ENCODE assay signal across 8 mouse cellular contexts in the genomic region with DNA sequence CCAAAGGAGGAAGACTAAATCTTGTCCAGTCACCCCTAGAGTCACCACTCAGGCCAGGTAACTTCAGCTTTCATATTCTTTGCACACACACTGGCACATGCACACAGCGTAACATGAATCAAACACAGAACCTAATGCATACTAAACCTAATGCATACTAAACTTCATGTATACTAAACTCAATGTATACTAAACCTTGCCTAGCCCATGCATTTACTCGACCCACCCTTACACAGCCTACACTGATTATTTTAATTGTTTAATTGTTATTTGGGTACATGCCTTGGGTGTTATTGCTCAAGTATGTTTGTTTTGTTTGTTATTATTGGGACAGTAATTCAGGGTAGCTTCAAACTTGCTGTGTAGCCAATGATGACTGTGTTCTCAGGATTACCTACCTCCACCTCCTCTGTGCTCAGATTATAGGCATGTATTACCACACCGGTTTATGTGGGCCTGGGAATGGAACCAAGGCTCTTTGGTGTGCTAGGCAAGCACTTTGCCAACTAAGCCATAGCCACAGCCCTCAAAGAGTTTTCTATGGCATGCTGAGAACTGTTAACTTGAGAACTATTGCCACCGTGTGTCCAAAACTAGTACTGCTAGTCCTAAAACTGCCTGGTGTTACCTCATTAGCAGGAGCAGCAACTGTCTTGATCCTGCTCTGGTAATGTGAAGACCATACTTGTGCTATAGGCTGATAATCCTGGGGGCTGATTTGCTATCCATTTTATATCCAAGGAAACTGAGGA. TPM values are rescaled to one million over a fixed set of nuclear protein-coding genes. Genes with fewer than 3 reads are reported as not detected.
DNase-seq lines count a peak whose midpoint lies in the region; ATAC-seq and TF ChIP-seq lines count a peak whose summit lies in the region.

No protein-coding gene starts in this region.

- DNase-seq in 3134 (ENCODE audit: extremely low read depth, insufficient read length, low spot score) (peak; percentile 35), ZHBTc4 (ENCODE audit: low read depth, low spot score) (peak; percentile 87)
- DNase-seq in embryonic facial prominence, embryonic 10.5 days (ENCODE audit: low spot score): peak; percentile 59
- peak; percentile 80 to 91 for DNase-seq in heart, adult 18-20 months
- DNase-seq in kidney, adult 2 months: peak; percentile 82
- DNase-seq in left cerebral cortex, postnatal 4 days: peak; percentile 56
- DNase-seq in spleen, adult 2 months (ENCODE audit: low read depth in 1 of 2, low spot score in 2 of 2): peak; percentile 64 to 68

- no peak overlapping the region for H3K9ac ChIP-seq in midbrain, embryonic 12.5 days (replicated peaks)

- no peaks in the 10 kb centered on the region for H3K36me3 ChIP-seq in embryonic facial prominence, embryonic 10.5 days (replicated peaks)
- H3K36me3 ChIP-seq in kidney, adult 2 months (ENCODE audit: control insufficient read depth, insufficient read depth, low read length): no peaks in the 10 kb centered on the region
- no peaks in the 10 kb centered on the region for H3K36me3 ChIP-seq in midbrain, embryonic 12.5 days
- no peaks in the 10 kb centered on the region for H3K36me3 ChIP-seq in spleen, adult 2 months (ENCODE audit: control insufficient read depth, insufficient read depth, low read length)

- H3K27ac ChIP-seq in embryonic facial prominence, embryonic 10.5 days (replicated peaks): no peak overlapping the region
- no peak overlapping the region for H3K27ac ChIP-seq in kidney, adult 2 months (ENCODE audit: insufficient read depth, low read depth, low read length)
- no peak overlapping the region for H3K27ac ChIP-seq in midbrain, embryonic 12.5 days (replicated peaks)
- H3K27ac ChIP-seq in spleen, adult 2 months (ENCODE audit: insufficient read depth, low read length): no peak overlapping the region

- peak; percentile 75 for ATAC-seq in midbrain, embryonic 12.5 days (ENCODE audit: low FRiP score, low read depth)

- no peak overlapping the region for H3K4me2 ChIP-seq in midbrain, embryonic 12.5 days (replicated peaks)

- H3K9me3 ChIP-seq in embryonic facial prominence, embryonic 10.5 days: no peaks in the 10 kb centered on the region
- no peaks in the 10 kb centered on the region for H3K9me3 ChIP-seq in midbrain, embryonic 12.5 days

- intact Hi-C loops in left cerebral cortex, postnatal 4 days (cut with DNase I): loop anchor here (10.0 kb wide), 1 partner anchor 522 kb away; no protein-coding TSS in a partner anchor

- no peak overlapping the region for H3K4me3 ChIP-seq in embryonic facial prominence, embryonic 10.5 days
- no peak overlapping the region for H3K4me3 ChIP-seq in kidney, adult 2 months (ENCODE audit: insufficient read depth, low read depth, low read length)
- no peak overlapping the region for H3K4me3 ChIP-seq in midbrain, embryonic 12.5 days
- no peak overlapping the region for H3K4me3 ChIP-seq in spleen, adult 2 months (ENCODE audit: extremely low read depth, insufficient read depth, insufficient read length)

- TF ChIP-seq POLR2A in kidney, adult 2 months (IDR thresholded peaks at IDR 0.05; ENCODE audit: low read depth, low read length): no peak
- no peak for TF ChIP-seq POLR2A in spleen, adult 2 months (IDR thresholded peaks at IDR 0.05; ENCODE audit: low read depth, low read length)

- no peaks in the 10 kb centered on the region for H3K4me1 ChIP-seq in embryonic facial prominence, embryonic 10.5 days
- peaks cover 5% of the 10 kb centered on the region; the same call in 1 of the 2 replicates for H3K4me1 ChIP-seq in kidney, adult 2 months (ENCODE audit: control insufficient read depth, insufficient read depth, low read length)
- H3K4me1 ChIP-seq in midbrain, embryonic 12.5 days: no peaks in the 10 kb centered on the region
- no peaks in the 10 kb centered on the region for H3K4me1 ChIP-seq in spleen, adult 2 months (ENCODE audit: control insufficient read depth, insufficient read depth, insufficient read length)

- H3K27me3 ChIP-seq in embryonic facial prominence, embryonic 10.5 days (replicated peaks; ENCODE audit: low read depth, poor library complexity, severe bottlenecking): no peaks in the 10 kb centered on the region
- H3K27me3 ChIP-seq in kidney, adult 2 months (replicated peaks; ENCODE audit: control insufficient read depth, insufficient read depth, low read length): no peaks in the 10 kb centered on the region
- H3K27me3 ChIP-seq in midbrain, embryonic 12.5 days: no peaks in the 10 kb centered on the region
- H3K27me3 ChIP-seq in spleen, adult 2 months (ENCODE audit: control insufficient read depth, insufficient read depth, low read length): no peaks in the 10 kb centered on the region

- WGBS in embryonic facial prominence, embryonic 10.5 days: 53% methylated on average over 4 of the region's 4 CpGs
- 43% methylated on average over 4 of the region's 4 CpGs for WGBS in kidney, adult 2 months
- WGBS in midbrain, embryonic 12.5 days: 55% methylated on average over 4 of the region's 4 CpGs
- WGBS in spleen, adult 2 months: 46% methylated on average over 4 of the region's 4 CpGs

- peak; percentile 55 for TF ChIP-seq CTCF in kidney, adult 2 months (conservative IDR thresholded peaks at IDR 0.05; ENCODE audit: insufficient read depth, insufficient read length, low read depth, low read length)
- peak; percentile 48; the same call in 1 of the 2 replicates for TF ChIP-seq CTCF in spleen, adult 2 months (IDR thresholded peaks at IDR 0.05; ENCODE audit: extremely low read depth, insufficient read depth, insufficient read length, insufficient replicate concordance)

RNA-seq across cellular contexts. Expression of gene Tnfrsf8, which starts 28.4 kb away (rescaled TPM):
- polyA plus RNA-seq in embryonic facial prominence, embryonic 10.5 days (2016; fragmentation: Nextera tagmentation; extraction: Ambion mirVana): not detected in 2 replicates
- total RNA-seq in heart, adult 18-20 months (2021): under 1 TPM; 0.07 to 0.15 TPM
- 0.03 and 0.11 TPM in 2 replicates for polyA plus RNA-seq in kidney, adult 2 months (2012; rRNA removed)
- total RNA-seq in left cerebral cortex, postnatal 4 days (2021): 1 to 10 TPM in 1 of 2 experiments, under 1 TPM in 1; 0.38 to 1.3 TPM
- polyA plus RNA-seq in midbrain, embryonic 12.5 days (2016; fragmentation: Nextera tagmentation; extraction: Ambion mirVana): not detected in 2 replicates
- polyA plus RNA-seq in spleen, adult 2 months (2012; rRNA removed): 0.68 and 0.73 TPM in 2 replicates

RNA-seq across cellular contexts. Expression of gene Tnfrsf1b, which starts 39.9 kb away (rescaled TPM):
- polyA plus RNA-seq in embryonic facial prominence, embryonic 10.5 days (2016; fragmentation: Nextera tagmentation; extraction: Ambion mirVana): 1.6 and 1.9 TPM in 2 replicates
- total RNA-seq in heart, adult 18-20 months (2021): 1 to 10 TPM; 6.5 to 6.6 TPM
- 6.5 and 8.4 TPM in 2 replicates for polyA plus RNA-seq in kidney, adult 2 months (2012; rRNA removed)
- total RNA-seq in left cerebral cortex, postnatal 4 days (2021): 1 to 10 TPM; 2.4 to 2.9 TPM
- polyA plus RNA-seq in midbrain, embryonic 12.5 days (2016; fragmentation: Nextera tagmentation; extraction: Ambion mirVana): 2.6 TPM in 2 replicates
- 45.9 and 63.4 TPM in 2 replicates for polyA plus RNA-seq in spleen, adult 2 months (2012; rRNA removed)

Comparison
In these comparisons a context has a peak if more than half of its experiments do, and no peak if none do; other contexts are left out.
1. DNase-seq: peak in every context shown above with its lines; median percentile 87 in ZHBTc4; 86 in heart, adult 18-20 months; 82 in kidney, adult 2 months; 66 in spleen, adult 2 months; 59 in embryonic facial prominence, embryonic 10.5 days; 56 in left cerebral cortex, postnatal 4 days; 35 in 3134.